Mouse (Mus musculus): Measurements from ENCODE around the gene Gjc3.
"Not testable (repeated sequence)": the region's sequence is repeated elsewhere in the genome, so short reads cannot be mapped to it uniquely, and the experiment has no call there.

Gjc3 gene

DNA sequence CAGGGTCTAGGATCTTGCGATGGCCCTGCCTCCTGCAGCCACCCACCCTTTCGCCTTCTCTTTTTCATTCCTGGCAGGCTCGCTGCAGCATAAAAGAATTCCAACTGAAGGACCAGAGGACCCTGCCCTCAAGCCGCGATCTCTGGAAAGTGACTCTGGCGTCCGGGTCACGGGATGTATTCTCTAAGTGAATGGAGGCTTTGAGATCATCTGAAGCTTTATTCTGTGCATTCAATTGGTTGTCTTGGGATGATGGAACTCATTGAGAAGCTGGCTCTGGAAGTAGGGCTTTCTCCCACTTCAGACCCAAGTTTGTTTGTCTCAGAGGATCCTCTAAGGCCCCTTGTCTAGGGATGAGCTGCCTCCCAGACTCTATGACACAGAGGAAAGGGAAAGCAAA is at the start of gene Gjc3:
TSS of gene Gjc3 (minus strand) at position 154 of the 400 bp plus-strand sequence.
- no peak for DNase-seq (ENCODE audit: low spot score in 2 of 2)

DNA sequence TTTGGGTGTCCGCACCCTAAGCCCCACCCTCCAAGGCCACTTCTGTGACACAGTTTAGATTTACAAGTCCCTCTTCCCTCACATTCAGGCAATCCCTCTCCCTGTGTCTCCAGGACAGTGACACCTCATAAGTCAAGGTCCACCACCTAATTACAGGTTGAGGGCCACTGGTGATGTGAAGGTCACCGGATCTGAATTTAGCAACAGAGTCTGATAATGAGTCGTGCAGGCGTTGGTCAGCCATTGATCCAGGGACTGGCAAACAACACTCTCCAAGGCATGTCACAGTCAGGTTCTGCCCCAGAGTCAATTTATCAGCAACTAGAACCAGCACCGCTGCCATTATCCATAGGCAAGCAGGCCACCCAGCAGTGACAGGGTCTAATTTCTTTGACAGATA is 49.5 kb upstream of the Gjc3 start:
- no peak for DNase-seq (ENCODE audit: low spot score in 2 of 2)

DNA sequence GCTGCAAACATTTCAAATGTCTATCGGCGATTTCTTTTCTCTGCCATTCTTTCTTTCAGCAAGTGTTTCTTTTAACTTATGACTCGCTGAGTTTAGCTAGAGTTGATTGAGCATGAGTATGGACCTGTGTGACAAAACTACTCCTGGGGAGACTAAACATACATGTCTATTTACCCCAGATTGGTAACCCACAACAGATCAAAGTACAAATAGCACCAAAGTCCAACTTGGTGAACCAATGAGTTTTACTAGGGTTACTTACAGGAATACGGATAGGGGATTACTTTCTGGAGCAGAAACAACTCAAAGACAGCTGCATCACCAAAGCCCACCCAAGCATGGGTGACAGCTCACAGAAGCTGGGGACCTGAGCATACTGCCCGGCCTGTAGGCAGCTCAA is 46.5 kb upstream of the Gjc3 start:
- no peak for DNase-seq (ENCODE audit: low spot score in 2 of 2)

DNA sequence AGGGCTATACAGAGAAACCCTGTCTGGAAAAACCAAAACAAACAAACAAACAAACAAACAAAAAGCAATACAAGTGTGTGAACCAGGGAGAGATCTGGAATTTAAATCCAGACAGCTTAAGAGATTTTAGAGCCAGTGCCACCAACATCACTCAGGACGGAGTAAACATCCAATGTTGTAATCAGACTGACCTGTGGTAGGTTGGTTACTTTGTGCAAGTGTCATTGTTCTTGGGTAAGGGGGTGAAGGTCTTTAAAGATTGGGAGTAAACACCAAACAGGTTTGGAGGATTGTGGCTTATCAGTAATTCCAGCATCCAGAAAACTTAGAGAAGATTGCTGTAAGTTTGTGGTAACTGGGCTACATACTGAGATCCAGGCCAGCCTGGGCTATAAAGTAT is 23.5 kb upstream of the Gjc3 start:
- no peak for DNase-seq (ENCODE audit: low spot score in 2 of 2)

DNA sequence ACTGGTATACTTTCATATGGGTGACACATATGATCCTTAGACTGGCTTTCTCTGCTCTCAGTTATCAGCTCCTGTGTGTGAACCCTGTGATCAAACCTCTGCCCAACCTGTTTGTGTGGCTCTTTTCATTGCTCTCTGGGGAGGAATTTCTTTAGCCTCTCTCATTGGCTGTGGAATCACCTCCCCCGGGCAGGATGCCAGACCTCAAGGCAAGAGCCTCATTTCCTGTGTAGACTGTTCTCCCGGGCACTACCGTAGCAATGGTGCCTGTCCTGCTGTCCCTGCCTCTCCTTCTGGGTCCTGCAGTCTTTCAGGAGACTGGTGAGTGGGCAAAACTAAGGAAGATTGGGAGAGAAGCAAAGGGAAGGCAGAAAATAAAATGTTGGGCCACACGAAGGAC is 18.4 kb upstream of the Gjc3 start, which contains the start of gene Azgp1:
TSS of gene Azgp1 (plus strand) at position 221 of the 400 bp plus-strand sequence.
- DNase-seq (ENCODE audit: low spot score in 2 of 2), result peak in 1 of 2 experiments; percentile 16

DNA sequence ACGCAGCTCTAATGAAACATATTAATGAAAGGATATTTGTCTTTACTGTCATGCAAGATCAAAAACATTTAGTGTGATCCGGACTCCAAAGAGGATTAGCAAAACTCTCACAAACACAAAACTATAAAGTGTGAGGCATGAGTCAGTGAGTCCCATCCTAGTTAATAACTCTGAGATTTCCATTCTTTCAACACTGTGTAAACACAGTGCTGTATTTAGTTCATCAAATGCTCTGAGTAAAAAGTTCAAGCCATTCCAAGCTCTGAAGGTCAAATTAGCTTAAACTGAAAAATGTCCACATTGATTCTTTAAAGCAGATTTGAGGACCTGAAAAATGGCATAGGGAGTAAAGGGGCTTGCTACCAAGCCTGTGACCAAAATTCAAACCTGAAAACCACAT is 16.2 kb upstream of the Gjc3 start:
- no peak for DNase-seq (ENCODE audit: low spot score in 2 of 2)

DNA sequence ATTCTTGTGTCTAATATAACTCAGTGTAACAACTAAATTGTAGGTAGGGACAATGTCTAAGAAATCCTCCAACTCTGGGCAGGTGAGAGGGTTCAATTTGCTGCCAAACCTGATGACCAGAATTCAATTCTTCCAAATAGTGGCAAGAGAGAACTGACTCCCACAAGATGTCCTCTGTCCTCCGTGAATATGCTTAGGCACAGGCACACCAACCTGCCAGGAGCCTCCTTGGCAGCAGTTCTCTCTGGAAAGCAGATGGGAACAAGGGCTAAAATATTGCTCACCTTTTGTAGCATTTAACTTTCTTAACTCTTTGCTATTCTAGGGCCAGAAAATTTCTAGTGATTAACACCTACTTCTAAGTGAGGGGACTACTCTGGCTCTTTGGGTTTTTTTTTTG is 14.4 kb upstream of the Gjc3 start:
- no peak for DNase-seq (ENCODE audit: low spot score in 2 of 2)

DNA sequence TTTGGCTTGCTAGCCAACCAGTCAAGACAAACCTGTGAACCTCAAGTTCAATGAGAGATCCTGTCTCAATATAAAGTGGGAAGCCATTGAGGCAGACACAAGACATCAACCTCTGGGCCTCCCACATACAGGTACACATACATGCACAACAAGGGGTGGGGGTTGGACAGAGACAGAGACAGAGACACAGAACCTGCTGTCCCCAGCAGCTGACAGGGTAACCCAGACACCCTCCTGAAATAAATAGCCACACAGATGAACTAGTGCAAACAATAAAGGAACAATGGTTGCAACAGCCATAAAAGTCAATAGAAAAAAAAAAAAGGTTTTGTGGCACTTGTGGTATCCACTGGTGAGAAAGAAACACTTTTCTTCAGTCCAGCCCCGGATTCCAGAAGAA is 12.5 kb upstream of the Gjc3 start:
- no peak for DNase-seq (ENCODE audit: low spot score in 2 of 2)

DNA sequence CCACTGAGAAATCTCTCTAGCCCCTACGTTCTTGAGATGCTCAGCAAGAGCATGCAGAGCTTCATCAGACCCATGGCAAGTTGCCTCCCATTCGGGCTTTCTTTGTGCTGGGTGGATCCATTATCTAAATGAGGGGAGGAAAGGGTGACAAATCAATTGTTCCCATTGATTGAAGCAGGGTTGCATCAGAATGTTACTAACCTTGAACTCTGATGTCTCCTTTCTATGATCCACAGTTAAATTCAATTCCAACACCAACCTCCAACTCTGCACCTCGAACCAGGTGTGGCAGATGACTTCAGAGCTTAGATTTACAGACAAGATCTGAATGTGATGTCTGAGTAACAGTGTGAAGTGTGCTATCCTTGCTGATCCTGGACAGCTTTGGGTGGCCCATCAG is 11.8 kb upstream of the Gjc3 start:
- no peak for DNase-seq (ENCODE audit: low spot score in 2 of 2)

DNA sequence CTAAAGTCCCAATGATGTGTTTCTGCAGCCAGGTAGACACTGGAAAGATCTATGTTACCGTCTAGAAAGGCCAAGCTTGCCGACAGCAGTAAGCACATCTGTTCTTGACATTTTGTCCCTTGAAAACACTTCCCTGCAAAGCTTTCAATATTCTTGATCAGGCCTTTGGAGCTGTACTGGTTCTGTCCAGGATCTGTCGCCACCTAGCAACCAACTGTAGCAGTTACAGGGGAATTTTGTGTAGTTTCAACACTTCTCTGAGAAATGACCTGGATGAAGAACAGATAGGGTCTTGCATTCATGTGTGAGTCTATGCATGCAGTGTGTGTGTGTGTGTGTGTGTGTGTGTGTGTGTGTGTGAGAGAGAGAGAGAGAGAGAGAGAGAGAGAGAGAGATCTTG is 10.8 kb upstream of the Gjc3 start:
- DNase-seq (ENCODE audit: low spot score in 2 of 2), result no peak

DNA sequence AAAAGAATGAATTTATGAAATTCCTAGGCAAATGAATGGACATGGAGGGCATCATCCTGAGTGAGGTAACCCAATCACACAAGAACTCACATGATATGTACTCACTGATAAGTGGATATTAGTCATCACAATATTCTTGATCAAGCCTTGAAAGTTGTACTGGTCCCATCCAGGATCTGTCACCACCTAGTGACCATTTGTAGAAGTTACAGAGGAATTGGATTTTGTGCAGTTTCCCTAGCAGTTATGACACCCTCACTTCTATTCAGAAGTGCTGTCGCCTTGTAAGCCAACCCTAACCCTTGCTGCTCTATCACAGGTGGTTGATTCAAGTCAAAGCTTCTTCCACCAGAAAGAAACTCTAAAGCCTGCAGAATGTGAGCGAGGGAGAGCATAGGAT is 10.3 kb upstream of the Gjc3 start:
- DNase-seq (ENCODE audit: low spot score in 2 of 2), result no peak

DNA sequence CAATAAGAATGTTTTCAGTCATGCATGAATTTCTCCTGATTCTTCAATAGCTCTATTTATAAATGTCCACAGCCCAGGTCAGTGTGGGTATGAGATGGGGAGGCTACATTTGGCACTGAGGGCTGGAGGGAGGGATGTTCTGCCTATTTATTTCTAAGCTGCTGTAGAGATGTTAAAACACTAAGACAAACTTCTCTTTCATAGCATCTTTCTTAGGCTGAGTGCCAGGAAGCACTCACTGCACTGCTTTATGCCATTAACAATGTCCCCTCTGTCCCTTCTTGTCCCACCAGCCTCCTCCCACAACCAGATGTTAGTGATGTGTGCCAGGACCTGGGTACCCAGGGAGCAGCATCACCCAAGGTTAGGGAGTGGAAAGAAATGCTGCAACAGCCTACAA is 3.6 kb upstream of the Gjc3 start:
- DNase-seq (ENCODE audit: low spot score in 2 of 2), result no peak

DNA sequence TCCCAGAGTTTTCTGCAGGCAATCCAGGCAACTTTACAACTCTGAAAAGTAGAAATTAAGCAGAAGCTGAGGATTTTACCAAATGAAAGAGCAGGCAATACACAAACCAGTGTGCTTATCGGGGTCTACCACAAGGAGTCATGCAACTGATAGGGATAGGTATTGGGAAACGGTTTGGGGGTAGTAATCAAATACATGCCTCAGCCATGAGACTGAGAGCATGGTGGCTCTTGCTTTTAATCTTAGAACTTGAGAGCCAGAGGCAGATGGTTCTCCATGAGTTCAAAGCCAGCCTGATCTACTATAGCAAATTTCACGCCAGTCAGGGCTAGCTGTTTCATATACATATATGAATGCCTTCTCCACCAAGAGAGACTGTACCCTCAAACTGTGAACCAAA is 6.5 kb downstream of the Gjc3 start:
- DNase-seq (ENCODE audit: low spot score in 2 of 2), result no peak

DNA sequence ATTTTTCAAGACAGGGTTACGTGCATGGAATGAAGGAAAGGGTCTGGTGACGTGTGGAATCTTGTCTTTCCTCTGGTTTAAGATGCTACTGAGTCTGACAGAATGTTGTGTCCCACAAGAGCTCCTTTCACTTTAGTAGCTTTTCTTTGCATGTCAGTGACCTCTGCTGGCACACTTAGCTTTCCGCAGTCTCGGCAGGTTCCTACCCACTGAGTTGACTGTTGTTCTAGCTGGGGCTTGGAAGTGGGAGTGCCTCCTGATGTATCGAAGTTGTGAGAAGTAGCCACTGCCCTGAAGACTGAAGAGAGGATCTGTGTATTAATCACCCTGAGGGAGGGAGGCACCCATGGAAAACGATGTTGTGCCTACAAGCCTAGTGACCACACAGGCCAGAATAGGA is 11.7 kb downstream of the Gjc3 start:
- DNase-seq (ENCODE audit: low spot score in 2 of 2), result peak; percentile 36 to 39

DNA sequence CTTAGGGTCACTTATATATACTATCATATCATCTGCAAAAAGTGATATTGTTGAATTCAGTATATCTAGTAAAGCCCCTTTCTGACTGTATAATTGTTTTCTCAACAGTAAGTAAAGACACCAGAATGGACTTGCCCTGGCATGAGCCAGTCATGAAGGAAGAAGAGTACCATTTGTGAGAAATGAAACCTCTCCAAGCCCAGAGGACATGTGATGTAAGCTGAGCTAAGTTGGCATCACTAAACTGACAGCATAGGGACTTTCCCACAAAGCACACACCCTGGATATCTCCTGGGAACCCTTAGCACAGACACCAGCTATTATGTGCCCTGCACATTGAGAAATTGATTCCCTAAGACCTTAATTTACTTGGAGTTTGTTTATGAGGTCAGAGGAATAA is 15.6 kb downstream of the Gjc3 start:
- DNase-seq (ENCODE audit: low spot score in 2 of 2), result no peak

DNA sequence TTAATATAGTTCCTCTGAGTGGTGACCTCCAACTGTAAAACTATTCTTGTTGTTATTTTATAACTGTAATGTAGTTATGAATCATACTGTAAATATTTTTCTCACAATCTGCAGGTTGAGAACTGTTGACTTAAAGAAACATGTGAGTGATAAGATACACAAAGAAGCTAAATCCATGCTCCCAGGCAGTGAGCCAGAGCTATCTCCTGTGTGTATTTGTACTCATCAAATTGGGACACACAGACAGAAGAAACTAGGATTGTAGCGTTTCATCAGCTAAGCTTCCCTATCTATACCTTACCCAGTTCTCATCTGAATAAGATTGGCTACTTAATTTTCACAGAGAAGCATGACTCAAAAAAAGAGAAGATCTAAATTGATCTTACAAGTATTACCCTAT is 19.8 kb downstream of the Gjc3 start:
- DNase-seq (ENCODE audit: low spot score in 2 of 2), result no peak

DNA sequence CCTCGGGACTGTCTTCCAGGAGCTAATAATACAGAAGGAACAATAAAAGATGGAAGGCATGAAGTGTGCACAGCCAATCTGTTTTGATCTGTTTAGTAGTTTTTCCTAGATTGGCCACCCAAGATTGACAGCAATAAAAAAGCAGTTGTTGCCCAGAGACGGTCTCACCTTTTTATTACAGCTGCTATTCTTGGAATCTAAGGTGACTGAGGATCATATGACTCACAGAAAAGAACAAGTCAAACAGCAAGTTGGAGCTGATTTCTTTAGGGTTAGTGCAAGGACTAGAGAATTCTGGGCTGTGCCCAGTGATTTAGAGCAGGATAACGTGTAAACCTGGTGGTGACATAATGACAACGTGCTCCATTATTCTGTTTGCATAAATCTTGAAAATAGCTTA is 21.9 kb downstream of the Gjc3 start:
- no peak for DNase-seq (ENCODE audit: low spot score in 2 of 2)

DNA sequence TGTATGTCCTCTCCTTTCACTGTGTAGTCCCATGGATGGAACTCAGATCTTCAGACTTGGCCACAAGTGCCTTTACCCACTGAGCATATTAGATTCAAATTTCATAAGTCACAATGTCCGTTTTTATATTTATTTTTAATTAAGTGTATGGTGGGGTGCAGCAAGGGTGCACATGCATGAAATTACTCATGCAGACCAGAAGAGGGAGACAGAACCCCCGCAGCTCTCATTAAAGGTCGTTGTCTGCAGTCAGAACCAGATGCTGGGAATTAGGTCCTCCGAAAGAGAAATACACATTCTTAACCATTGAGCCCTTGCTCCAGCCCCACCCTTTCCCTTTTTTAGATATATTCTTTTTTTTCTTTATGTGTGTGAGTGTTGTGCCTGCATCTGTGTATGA is 25.7 kb downstream of the Gjc3 start:
- DNase-seq (ENCODE audit: low spot score in 2 of 2), result no peak

DNA sequence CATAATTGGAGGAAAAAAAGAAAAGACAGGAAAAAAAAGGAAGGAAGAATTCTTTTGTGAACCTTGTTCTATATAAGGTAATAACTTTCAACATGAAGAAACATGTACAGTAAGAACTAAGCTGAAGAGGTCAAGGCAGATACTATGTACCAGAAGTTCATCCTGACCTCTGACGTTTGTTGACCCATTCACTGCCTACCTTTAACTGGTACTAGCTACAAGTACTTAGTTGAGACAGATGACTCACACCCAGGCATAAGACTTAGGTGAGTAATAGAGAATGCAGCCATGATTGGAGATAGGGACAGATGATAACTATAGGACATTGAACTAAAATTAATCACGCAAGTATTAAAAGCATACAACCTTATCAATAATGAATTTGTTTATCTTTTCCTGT is 26.4 kb downstream of the Gjc3 start:
- no peak for DNase-seq (ENCODE audit: low spot score in 2 of 2)

DNA sequence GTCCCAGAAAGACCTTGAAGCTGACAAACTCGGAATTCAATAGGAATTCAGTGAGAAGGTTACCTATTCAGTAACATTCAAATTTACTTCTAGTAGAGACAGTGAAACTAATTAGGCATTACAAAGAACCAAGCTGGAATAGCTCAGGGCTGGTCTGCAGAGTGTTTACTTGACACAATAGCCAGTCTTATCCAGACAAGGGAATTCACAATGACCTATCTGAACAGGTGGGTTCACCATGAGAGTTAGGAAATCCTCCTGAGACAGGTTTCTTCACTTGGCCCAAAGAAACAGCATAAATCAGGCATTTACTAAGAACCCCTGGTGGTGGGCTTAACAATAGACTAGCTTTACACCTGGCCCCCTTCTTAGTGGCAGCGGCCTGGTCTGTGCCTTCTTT is 29.0 kb downstream of the Gjc3 start:
- not testable (repeated sequence) for DNase-seq (ENCODE audit: low spot score in 2 of 2)

DNA sequence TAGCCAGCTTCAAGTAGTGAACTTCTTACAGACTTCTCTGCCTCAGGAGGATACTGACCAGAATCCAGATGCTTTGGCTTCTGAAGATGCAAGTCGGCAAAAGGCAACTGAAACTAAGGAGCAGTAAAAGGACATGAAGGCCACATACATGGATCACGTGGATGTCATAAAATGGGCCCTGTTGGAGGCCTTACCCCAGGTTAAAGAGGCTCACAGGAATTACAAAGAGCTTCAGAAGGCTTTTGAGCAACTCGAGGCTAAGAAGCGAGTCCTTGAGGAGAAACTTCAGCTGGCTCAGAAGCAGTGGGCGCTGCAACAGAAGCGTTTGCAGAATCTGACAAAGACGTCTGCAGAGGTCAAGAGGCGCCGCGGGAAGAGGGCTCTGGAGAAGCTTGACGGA is 34.5 kb downstream of the Gjc3 start:
- DNase-seq (ENCODE audit: low spot score in 2 of 2), result no peak

DNA sequence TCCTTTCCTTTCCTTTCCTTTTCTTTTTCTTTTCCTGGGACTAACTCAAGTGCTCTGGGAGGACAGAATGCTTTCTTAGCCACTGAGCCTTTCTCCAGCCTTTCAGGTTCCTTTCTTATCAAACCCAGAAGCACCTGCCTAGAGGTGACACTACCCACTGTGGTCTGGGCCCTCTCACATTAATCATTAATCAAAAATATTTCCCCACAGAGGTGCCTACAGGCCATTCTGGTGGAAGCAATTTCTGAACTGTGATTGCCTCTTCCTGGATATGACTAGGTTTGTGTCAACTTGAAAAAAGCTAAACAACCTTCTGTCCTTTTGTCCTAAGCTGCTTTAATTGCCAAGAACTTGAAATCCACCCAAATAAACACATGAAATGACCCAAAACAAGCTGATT is 40.7 kb downstream of the Gjc3 start:
- DNase-seq (ENCODE audit: low spot score in 2 of 2), result no peak

DNA sequence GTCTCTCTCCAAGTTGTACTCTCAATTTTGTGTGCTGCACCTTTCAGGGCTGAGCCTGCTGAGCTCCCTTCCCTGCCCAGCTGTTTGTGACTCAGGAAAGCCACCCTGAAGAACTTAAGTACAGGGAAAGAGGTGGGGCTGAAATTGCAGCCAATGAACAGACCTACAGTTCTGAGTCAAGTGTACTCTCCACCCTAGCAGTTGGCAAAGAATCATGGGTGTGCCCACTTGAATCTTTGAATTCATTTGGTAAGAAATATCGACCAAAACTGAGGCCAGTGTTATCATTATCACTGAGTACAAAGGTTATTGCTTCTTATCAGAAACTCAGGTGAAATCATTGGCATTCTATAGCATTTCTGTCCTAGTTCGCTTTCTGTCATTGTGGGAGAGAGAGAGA is 41.4 kb downstream of the Gjc3 start, which contains the start of gene Cyp3a13:
TSS of gene Cyp3a13 (minus strand) at position 88 of the 400 bp plus-strand sequence.
- DNase-seq (ENCODE audit: low spot score in 2 of 2), result peak; percentile 4 to 9

DNA sequence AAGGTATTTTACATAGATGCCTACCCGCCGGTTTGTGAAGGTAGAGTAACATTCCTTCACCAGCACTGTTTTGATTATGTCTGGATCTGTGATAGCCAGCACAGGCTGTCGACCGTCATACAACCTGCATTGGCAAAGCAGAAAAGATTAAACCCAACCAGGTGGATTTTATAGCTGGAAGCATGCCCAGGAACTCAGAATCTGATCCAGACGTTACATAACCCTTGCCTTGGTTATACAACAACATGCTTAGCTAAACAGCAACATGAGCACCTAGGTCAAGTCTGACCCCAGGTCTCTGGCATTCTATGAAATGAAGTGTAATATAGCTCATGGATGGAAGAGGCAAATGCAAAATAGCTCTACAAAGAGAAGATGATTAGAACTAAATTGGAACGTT is 47.3 kb downstream of the Gjc3 start:
- no peak for DNase-seq (ENCODE audit: low spot score in 2 of 2)

DNA sequence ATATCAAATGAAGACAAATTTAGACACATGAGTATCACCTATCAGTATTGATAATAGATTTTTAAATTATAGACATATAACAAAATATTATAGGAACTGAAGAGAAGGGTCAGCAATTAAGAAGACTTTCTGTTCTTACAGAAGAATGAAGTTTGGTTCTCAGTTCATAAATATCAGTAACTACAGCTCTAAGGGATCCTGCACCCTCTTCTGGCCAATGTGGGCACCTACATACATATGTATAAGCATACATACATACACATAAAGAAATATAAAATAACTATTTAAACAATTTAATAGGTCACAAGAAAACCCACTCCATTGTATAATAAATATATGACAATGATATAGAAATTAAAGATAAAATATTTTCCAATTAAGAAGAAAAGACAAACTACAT is 48.4 kb downstream of the Gjc3 start:
- no peak for DNase-seq (ENCODE audit: low spot score in 2 of 2)
